Mouse (Mus musculus): ENCODE measurements around the gene Angptl2.

Angptl2 gene

GRCm38 (mm10) chr2:33232782-33233570, 17.1 kb downstream of the Angptl2 start:
- peak; percentile 42 for DNase-seq

DNA sequence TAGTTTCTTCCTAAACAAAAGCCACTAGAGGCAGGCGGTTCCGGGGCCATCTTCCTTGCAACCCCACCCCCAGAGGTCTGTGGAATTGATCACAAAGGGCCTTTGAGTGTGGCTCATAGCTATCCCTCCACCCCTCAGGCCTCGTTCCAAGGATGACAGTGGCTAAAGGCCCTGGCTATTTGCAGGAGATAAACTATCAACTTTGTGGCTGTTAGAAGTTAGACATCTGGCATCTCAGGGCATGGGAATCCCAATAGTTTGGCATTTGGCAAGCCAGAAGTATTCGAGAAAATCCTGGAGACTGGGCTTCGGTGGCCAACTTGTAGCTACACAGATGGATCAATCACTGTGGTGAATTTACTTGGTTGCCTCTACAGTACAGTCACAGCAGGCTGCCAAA, 18.0 kb downstream of the Angptl2 start:
- DNase-seq, result no peak

GRCm38 (mm10) chr2:33234848-33235247, 19.0 kb downstream of the Angptl2 start:
- DNase-seq, result no peak

DNA sequence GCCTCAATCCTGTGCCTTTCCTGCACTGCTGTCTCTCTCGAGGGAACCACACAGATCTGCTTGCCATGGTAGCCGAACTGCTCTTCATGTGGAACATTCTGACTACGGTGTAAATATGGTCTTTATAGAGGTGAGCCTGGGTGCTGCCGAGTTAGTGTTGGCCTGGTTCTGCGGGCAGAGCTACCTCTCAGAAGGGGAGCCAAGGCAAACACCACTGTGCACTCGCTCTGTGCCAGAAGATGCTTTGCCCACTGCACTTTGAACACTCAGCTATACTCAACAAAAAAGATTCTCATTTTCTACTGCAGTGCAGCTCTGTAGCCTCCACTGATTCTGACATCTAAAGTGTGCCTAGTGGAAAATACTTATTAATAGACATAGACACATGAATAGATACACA, 21.7 kb downstream of the Angptl2 start:
- DNase-seq, result no peak

GRCm38 (mm10) chr2:33244880-33245279, 29.0 kb downstream of the Angptl2 start:
- DNase-seq, result no peak

DNA sequence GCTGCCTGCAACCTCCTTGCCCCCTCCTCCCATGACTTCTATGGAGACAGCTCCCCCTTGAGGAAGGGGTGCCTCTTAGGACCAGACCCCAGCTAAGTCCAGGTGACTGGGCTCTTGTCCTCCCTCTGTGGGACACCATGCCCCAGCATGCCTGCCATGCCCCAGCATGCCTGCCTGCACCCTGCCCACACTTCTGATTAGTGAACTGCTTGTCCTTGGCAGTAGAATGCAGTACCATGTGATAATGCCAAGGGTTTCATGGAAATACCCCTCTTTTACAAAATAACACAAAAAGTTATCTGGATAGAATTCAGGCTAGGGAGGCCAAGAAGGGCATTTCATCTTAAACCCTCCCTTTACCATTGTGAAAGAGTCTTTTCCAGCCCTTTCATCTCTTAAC, 29.5 kb downstream of the Angptl2 start:
- no peak for DNase-seq

- DNase-seq, result no peak
Measured at GRCm38 (mm10) chr2:33246841-33247240, 31.0 kb downstream of the Angptl2 start.

- DNase-seq, result no peak
Measured at GRCm38 (mm10) chr2:33248549-33248948, 32.7 kb downstream of the Angptl2 start.

GRCm38 (mm10) chr2:33249922-33250633, 34.2 kb downstream of the Angptl2 start:
- DNase-seq, result no peak

DNA sequence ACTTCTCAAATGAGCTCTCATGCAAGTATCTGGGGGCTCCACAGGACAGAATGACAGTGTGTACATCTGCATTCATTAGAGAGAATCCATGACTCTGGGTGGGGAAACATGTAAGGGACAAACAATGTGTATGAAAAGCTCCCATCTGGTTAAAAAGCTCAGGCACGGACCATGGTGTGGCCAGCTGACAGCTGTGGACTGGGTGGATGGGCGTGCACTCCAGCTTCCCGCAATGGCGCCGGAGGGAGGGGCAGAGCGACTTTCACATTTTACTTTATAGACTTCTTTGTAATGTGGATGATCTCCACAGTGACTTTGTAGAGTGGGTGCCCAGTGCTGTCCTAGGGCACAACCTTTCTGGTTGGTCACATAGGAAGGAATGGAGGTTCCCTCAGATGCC, 36.9 kb downstream of the Angptl2 start:
- no peak for DNase-seq

DNA sequence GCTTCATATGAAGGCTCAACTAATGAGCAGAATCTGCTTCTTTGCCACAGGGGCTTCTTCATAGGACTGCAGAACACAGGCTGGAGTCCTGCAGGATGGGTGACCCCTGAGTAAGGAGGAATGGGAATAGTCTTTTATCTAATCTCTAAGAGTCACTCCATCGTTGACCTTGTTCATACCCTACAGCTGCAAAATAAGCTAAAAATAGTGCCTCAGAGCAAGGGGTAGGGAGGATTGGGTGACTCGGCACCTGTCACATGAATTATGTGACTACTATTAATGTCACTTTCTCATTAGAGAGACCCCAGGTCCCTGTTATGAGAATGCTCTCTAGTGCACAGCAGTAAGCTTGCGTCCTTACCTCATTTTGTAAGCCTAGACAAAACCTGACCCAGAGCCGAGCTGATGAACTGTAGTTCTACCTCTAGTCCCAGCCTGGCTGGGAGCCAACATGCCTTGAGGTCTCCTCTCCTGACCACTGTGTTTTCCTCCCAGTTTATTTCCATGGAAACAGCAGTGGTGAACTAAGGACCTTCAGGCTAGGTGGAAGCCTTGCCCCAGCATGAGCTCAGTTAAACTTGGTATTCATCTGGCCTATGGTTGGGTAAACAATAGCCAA, 37.8 kb downstream of the Angptl2 start:
- peak; percentile 40 for DNase-seq

DNA sequence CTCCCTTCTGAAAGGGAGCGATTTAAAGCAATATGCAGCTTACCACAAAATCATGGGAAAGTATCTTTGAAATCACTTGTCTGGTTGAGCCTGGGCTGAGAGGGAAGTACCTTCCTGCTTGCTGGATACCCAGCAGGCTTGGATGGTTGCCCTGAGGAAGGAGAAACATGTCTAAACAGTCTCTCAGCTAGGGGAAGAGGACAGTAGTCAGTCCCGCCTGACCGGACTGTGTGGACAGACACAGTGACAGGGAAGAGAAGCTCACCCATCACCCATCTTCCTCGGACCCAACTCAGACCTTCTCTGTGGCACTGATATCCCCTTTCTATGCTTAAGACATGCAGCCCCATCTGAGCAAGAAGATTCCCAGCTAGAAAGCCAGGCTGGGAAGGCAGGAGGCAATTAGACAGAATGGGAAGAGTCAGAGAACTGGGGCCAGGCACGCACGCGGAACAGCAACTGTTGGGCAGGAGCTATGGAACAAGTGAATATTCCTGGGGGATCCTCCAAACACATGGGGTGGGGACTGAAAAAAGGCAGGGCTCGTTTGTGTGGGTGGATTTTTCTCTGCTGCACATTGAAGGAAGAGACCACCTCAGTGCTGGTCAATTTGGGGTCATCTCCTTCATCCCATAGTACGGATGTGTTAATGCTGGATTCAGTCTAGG, 38.6 kb downstream of the Angptl2 start:
- no peak for DNase-seq

- no peak for DNase-seq
Measured at GRCm38 (mm10) chr2:33256769-33257537, 41.1 kb downstream of the Angptl2 start.

- DNase-seq, result no peak
Measured at GRCm38 (mm10) chr2:33260772-33261171, 44.9 kb downstream of the Angptl2 start.

GRCm38 (mm10) chr2:33261475-33261874, 45.6 kb downstream of the Angptl2 start:
- no peak for DNase-seq

DNA sequence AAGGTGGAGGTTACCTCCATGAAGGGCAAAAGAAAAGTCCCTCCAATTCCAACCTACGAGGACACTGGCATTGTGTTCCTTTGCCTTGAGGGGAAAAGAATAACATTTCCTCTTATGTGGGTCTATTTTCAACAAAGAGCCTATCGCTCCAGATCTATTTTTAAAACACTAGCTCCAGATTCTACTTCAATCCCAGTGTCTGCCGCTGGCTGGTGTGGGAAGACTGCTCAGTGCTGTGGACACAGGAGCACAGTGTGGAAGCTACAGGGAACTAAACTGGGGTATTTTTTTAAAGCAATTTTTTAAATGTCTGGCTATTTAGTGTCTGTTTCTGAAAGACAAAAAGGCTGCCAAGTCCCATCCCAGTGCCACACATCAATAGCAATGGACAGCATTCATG, 49.9 kb downstream of the Angptl2 start:
- DNase-seq, result no peak

GRCm38 (mm10) chr2:33267075-33267474, 51.2 kb downstream of the Angptl2 start:
- DNase-seq, result no peak

DNA sequence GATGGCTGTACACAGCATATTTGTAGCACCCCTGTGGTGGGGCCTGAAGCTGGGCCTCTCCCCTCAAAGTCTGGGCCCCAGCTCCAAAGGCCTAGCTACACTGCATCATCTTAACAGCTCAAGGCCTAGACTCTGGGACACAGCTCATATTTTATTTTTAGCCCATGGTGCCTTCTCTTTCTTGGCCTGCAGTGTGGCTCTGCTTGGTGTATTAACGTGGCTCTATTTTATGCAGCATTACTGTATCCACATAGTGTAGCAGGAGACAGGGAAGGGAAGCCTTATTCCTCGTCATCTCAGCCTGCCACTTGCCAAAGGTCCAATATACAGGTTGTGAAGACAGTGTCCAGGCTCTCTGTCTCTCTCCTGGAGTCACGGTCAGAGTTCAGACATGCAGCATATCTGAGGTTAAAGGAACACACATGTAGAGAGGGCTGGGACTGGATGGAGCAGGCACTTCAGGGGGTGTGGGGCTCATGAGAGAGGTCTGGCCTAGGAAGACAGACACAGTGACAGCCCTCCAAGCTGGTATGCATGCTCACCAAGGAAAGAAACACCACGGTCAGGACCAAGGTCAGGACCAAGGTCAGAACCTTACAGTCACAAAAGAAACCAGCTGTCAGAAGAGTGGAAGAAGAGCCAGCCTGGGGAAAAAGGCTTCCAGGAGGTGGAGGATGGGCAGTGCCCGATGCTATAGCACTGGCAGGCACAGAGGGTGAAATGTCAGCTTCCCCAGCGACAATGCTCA, 52.7 kb downstream of the Angptl2 start:
- no peak for DNase-seq

DNA sequence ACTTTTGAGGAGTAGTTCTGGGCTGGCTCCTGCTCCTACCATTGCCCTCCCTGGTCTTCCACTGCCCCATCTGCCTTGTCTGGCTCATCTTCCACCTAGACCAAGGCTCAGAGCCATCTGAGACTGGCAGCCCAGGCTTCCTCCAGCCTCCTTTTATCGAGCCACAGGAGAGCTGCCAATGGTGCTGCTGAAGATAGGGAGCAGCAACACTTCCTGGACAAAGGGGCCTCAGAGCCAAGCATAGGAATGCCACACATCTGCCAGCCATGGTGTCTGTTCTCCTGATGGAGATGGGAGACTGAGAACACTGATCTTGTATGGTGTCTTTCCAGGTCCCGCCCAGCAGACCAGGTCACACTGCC, 53.2 kb downstream of the Angptl2 start:
- no peak for DNase-seq

DNA sequence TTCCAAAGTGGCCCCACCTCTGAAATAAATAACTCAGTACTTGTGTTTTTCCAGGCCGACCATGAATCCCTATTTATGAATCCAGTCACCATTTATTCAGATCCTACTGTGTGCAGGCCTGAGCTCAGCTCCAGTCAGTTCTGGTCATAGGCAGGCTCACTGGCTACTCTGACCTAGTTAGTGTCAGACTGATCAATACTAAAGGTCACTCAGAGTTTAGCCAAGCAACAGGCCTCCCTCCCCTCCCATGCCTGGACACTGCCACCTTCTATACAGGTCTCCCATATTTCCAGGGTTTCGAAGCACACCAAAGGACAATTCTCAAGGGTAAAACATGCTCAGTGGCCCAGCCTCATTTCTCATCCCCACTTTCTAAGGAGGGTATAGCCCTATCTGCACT, 54.7 kb downstream of the Angptl2 start:
- DNase-seq, result no peak

DNA sequence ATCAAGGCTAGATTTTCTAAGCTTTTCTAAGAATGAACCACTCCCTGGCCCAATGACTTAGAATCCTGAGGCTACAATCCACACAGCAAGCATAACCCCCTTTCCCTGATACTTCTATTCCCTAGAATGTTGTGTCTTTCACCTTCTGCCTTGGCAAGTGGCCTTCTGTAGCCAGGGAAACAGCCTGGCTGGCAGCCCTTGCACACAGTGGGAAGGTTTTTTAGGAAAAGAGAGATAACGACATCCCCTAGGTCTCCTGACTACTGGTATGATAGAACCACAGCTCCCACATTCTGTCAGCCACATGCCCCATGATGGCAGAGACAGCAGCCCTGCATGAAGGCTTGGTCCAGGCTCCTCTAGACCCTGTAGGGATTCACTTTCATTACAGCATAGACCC, 55.6 kb downstream of the Angptl2 start:
- no peak for DNase-seq
